Comparison of ENCODE assay signal across 26 mouse cellular contexts in genomic region chr1:133372113-133372512, GRCm38 (mm10). TPM values are rescaled to one million over a fixed set of nuclear protein-coding genes. Genes with fewer than 3 reads are reported as not detected.
DNase-seq lines count a peak whose midpoint lies in the region; ATAC-seq and TF ChIP-seq lines count a peak whose summit lies in the region.
"Had no signal": no experiment of that assay in that cellular context is flagged by ENCODE, and none has a peak within 500 bp of the region (broad histone marks: within the 10 kb centered on the region; RNA-seq: fewer than 3 reads in every experiment).

No protein-coding gene starts in this region.

- no peak for TF ChIP-seq CTCF in liver, adult 2 months (IDR thresholded peaks at IDR 0.05; ENCODE audit: low read depth, low read length)
- TF ChIP-seq CTCF in liver, postnatal 0 days (IDR thresholded peaks at IDR 0.05; ENCODE audit: low read depth), result no peak

- H3K27me3 ChIP-seq in liver, adult 2 months (ENCODE audit: control insufficient read depth, insufficient read depth, low read length), result no peaks in the 10 kb centered on the region
- no peaks in the 10 kb centered on the region for H3K27me3 ChIP-seq in liver, postnatal 0 days (ENCODE audit: insufficient read depth, low read length)
- H3K27me3 ChIP-seq: embryonic facial prominence, embryonic 12.5 days; neural tube, embryonic 13.5 days had no signal

- peak; percentile 65 for TF ChIP-seq EP300 in liver, postnatal 0 days (IDR thresholded peaks at IDR 0.05; ENCODE audit: low read depth)

- WGBS in liver, adult 2 months, result 8% methylated on average over 8 of the region's 8 CpGs
- 41% methylated on average over 8 of the region's 8 CpGs for WGBS in liver, postnatal 0 days (ENCODE audit: insufficient replicate concordance)

- H3K9ac ChIP-seq in liver, adult 2 months (ENCODE audit: low read depth, low read length), result peak overlapping the region; percentile 56
- no peak overlapping the region for H3K9ac ChIP-seq in liver, postnatal 0 days (replicated peaks)
- H3K9ac ChIP-seq: embryonic facial prominence, embryonic 12.5 days; neural tube, embryonic 13.5 days had no signal

- no peak overlapping the region for H3K4me3 ChIP-seq in liver, adult 2 months (ENCODE audit: insufficient read depth, low read depth, low read length)
- no peak overlapping the region for H3K4me3 ChIP-seq in liver, postnatal 0 days (ENCODE audit: low read depth, low read length)
- H3K4me3 ChIP-seq: embryonic facial prominence, embryonic 12.5 days; neural tube, embryonic 13.5 days had no signal

- H3K79me2 ChIP-seq in liver, adult 2 months (ENCODE audit: control insufficient read depth, insufficient read depth, low read length), result no peaks in the 10 kb centered on the region

- TF ChIP-seq POLR2A in liver, adult 2 months (IDR thresholded peaks at IDR 0.05; ENCODE audit: extremely low read depth, insufficient read depth, low read length), result no peak

- no peaks in the 10 kb centered on the region for H3K9me3 ChIP-seq in liver, postnatal 0 days (ENCODE audit: low read length)
- H3K9me3 ChIP-seq: embryonic facial prominence, embryonic 12.5 days; neural tube, embryonic 13.5 days had no signal

- peak; percentile 81 for ATAC-seq in liver, postnatal 0 days
- ATAC-seq: forebrain, embryonic 16.5 days; lung, postnatal 0 days had no signal

- no peak overlapping the region for H3K4me2 ChIP-seq in liver, postnatal 0 days (ENCODE audit: low read depth, low read length)
- H3K4me2 ChIP-seq: embryonic facial prominence, embryonic 12.5 days; neural tube, embryonic 13.5 days had no signal

- H3K36me3 ChIP-seq in liver, adult 2 months (ENCODE audit: control insufficient read depth, insufficient read depth, low read length), result peaks cover 29% of the 10 kb centered on the region
- peaks cover 2% of the 10 kb centered on the region; the same call in 1 of the 2 replicates for H3K36me3 ChIP-seq in liver, postnatal 0 days (replicated peaks; ENCODE audit: insufficient read depth, low read length)
- H3K36me3 ChIP-seq: embryonic facial prominence, embryonic 12.5 days; neural tube, embryonic 13.5 days had no signal

- peak overlapping the region; percentile 92 for H3K27ac ChIP-seq in liver, adult 2 months (replicated peaks; ENCODE audit: insufficient read depth, low read depth, low read length)
- H3K27ac ChIP-seq in liver, postnatal 0 days (ENCODE audit: low read depth), result peak overlapping the region; percentile 96
- H3K27ac ChIP-seq: embryonic facial prominence, embryonic 12.5 days; kidney, postnatal 0 days; neural tube, embryonic 13.5 days had no signal

- intact Hi-C loops in left cerebral cortex, postnatal 25 days (cut with DNase I), result no loop called here
- intact Hi-C loops in left cerebral cortex, postnatal 36 days (cut with DNase I), result no loop called here

- peaks cover 64% of the 10 kb centered on the region for H3K4me1 ChIP-seq in liver, adult 2 months (ENCODE audit: control insufficient read depth, insufficient read depth, low read length)
- H3K4me1 ChIP-seq in liver, postnatal 0 days (ENCODE audit: insufficient read depth), result peaks cover 25% of the 10 kb centered on the region

- DNase-seq in adrenal gland, adult (ENCODE audit: inconsistent age in 2 of 2, low spot score in 1 of 2), result peak; percentile 83 to 85
- DNase-seq in adrenal gland, adult 8-10 months, result no peak
- peak; percentile 52 for DNase-seq in kidney, adult 9 months
- no peak for DNase-seq in kidney, postnatal 4 days
- peak; percentile 98 for DNase-seq in liver, adult 2 months (ENCODE audit: extremely low read depth, low read depth, low spot score)
- peak; percentile 72 for DNase-seq in liver, postnatal 0 days
- DNase-seq in left cerebral cortex, postnatal 25 days (ENCODE audit: low spot score in 2 of 2), result no peak
- no peak for DNase-seq in left cerebral cortex, postnatal 36 days (ENCODE audit: low spot score in 2 of 2)
- DNase-seq: cerebellum, adult 9-11 months; layer of hippocampus, adult 9-11 months; midbrain, embryonic 14.5 days; right cerebral cortex, adult 18-20 months; thymus, postnatal 25 days had no signal

RNA-seq across cellular contexts. Expression of gene Etnk2, which starts 8.7 kb away (rescaled TPM):
- total RNA-seq in adrenal gland, adult 8-10 months (2022), result 10 to 100 TPM in 2 of 4 experiments, 1 to 10 TPM in 2; 6.0 to 34.7 (median 13.4) TPM
- total RNA-seq in liver, adult 2 months (2014; rRNA removed), result 361 and 389 TPM in 2 replicates
- polyA plus RNA-seq in liver, adult 2 months (2012; rRNA removed), result 249 and 278 TPM in 2 replicates
- polyA plus RNA-seq in liver, postnatal 0 days (2015; fragmentation: Nextera tagmentation; extraction: Ambion mirVana), result 39.5 and 39.6 TPM in 2 replicates
- total RNA-seq in left cerebral cortex, postnatal 25 days (2021), result 1 to 10 TPM; 8.0 to 8.1 TPM
- total RNA-seq in left cerebral cortex, postnatal 36 days (2021), result 10 to 100 TPM in 1 of 2 experiments, 1 to 10 TPM in 1; 7.8 to 10.2 TPM
- total RNA-seq: hematopoietic stem cell, adult 5-6 weeks; megakaryocyte progenitor cell, adult 5-6 weeks had no signal

RNA-seq across cellular contexts. Expression of gene Ren1, which starts 21.8 kb away (rescaled TPM):
- total RNA-seq in adrenal gland, adult 8-10 months (2022), result 1 to 10 TPM in 3 of 4 experiments, under 1 TPM in 1; 0.97 to 5.8 (median 4.7) TPM
- not detected in 2 replicates for total RNA-seq in liver, adult 2 months (2014; rRNA removed)
- 0.18 and 7.6 TPM in 2 replicates for polyA plus RNA-seq in liver, adult 2 months (2012; rRNA removed)
- 0.64 and 0.88 TPM in 2 replicates for polyA plus RNA-seq in liver, postnatal 0 days (2015; fragmentation: Nextera tagmentation; extraction: Ambion mirVana)
- not detected for total RNA-seq in left cerebral cortex, postnatal 25 days (2021)
- not detected for total RNA-seq in left cerebral cortex, postnatal 36 days (2021)
- total RNA-seq: gastrocnemius, postnatal 4 days; hematopoietic stem cell, adult 5-6 weeks; left cerebral cortex, postnatal 10 days; megakaryocyte progenitor cell, adult 5-6 weeks had no signal
- polyA plus RNA-seq: forebrain, embryonic 16.5 days; midbrain, embryonic 14.5 days had no signal

RNA-seq across cellular contexts. Expression of gene Kiss1, which starts 50.4 kb away (rescaled TPM):
- not detected for total RNA-seq in adrenal gland, adult 8-10 months (2022)
- total RNA-seq in liver, adult 2 months (2014; rRNA removed), result not detected in 2 replicates
- polyA plus RNA-seq in liver, adult 2 months (2012; rRNA removed), result not detected in 2 replicates
- polyA plus RNA-seq in liver, postnatal 0 days (2015; fragmentation: Nextera tagmentation; extraction: Ambion mirVana), result not detected in 2 replicates
- 1 to 10 TPM in 1 of 2 experiments, not detected in 1; 1.8 TPM for total RNA-seq in left cerebral cortex, postnatal 25 days (2021)
- total RNA-seq in left cerebral cortex, postnatal 36 days (2021), result not detected
- total RNA-seq: gastrocnemius, adult 18-20 months; gastrocnemius, postnatal 4 days; hematopoietic stem cell, adult 5-6 weeks; left cerebral cortex, postnatal 10 days; megakaryocyte progenitor cell, adult 5-6 weeks had no signal
- polyA plus RNA-seq: embryonic facial prominence, embryonic 12.5 days; heart, embryonic 16.5 days; kidney, postnatal 0 days; limb, embryonic 14.5 days; midbrain, embryonic 14.5 days; neural tube, embryonic 13.5 days; small intestine, adult 2 months had no signal

RNA-seq across cellular contexts. Expression of gene Sox13, which starts 52.1 kb away (rescaled TPM):
- total RNA-seq in adrenal gland, adult 8-10 months (2022), result 10 to 100 TPM; 14.7 to 25.2 (median 18.0) TPM
- total RNA-seq in liver, adult 2 months (2014; rRNA removed), result 2.0 and 2.2 TPM in 2 replicates
- polyA plus RNA-seq in liver, adult 2 months (2012; rRNA removed), result 5.6 and 10.2 TPM in 2 replicates
- polyA plus RNA-seq in liver, postnatal 0 days (2015; fragmentation: Nextera tagmentation; extraction: Ambion mirVana), result 1.3 and 1.9 TPM in 2 replicates
- total RNA-seq in left cerebral cortex, postnatal 25 days (2021), result 10 to 100 TPM in 1 of 2 experiments, 1 to 10 TPM in 1; 7.6 to 11.0 TPM
- 10 to 100 TPM in 1 of 2 experiments, 1 to 10 TPM in 1; 8.3 to 12.0 TPM for total RNA-seq in left cerebral cortex, postnatal 36 days (2021)

Comparison
In these comparisons a context has a peak if more than half of its experiments do, and no peak if none do; other contexts are left out.
1. DNase-seq: peak in adrenal gland, adult (2 of 2), kidney, adult 9 months (single experiment), liver, adult 2 months (single experiment) and liver, postnatal 0 days (single experiment); none in adrenal gland, adult 8-10 months (single experiment), kidney, postnatal 4 days (0 of 2), left cerebral cortex, postnatal 25 days (0 of 2) and left cerebral cortex, postnatal 36 days (0 of 2).
2. RNA of gene Etnk2, which starts 8.7 kb away (total RNA-seq): 361 to 389 TPM in liver, adult 2 months; 6.0 to 34.7 TPM in adrenal gland, adult 8-10 months, 7.8 to 10.2 TPM in left cerebral cortex, postnatal 36 days and 8.0 to 8.1 TPM in left cerebral cortex, postnatal 25 days; every median in the first group is over 10 times any median in the second.